Mouse (Mus musculus) lung, postnatal 0 days (tissue): Measurements from ENCODE around the gene Elovl7.

ENCODE experiments used
- CTCF ChIP-seq: IDR thresholded peaks from 2 replicates; pipeline ENCODE4 v1.5.1; 2016; ENCODE audit warnings: antibody characterized with exemption, mild to moderate bottlenecking
- EP300 ChIP-seq: IDR thresholded peaks from 2 replicates; pipeline ENCODE4 v1.6.1; 2016; ENCODE audit warnings: antibody characterized with exemption, mild to moderate bottlenecking, control low read depth

- no peak for TF ChIP-seq CTCF
- TF ChIP-seq EP300, result no peak
Observed at GRCm38 (mm10) chr13:108273034-108273433, 58.8 kb downstream of the Elovl7 start.
